Mouse (Mus musculus): ENCODE measurements around the gene Sema4c.

DNA sequence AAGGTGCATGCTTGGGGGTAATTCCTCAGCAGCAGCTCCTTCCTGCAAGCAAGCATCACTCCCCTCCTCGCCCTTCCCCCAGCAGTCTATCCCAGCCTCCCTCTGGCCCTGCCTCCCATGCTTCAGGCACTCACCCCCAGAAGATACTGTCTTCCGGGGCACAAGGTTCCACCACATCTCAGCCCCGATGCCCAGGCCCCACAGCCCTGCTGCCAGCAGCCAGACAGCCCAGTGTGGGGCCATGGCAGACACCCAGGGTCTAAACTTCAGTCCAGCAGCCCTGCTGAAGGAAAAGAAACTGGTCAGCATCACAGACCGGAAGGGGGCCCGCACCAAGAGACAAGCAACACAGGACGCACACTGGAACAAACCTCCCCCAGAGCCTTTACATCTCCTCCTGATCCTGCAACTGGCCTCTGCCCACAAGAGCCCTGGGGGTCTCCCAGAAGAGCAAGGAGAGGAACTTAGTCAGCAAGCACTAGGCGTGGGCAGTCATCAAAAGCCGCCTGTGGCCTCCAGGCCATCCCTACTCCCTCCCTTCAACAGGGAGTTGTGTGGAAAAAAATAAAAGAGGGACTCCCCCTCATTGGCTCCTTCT lies 2.3 kb downstream of the Sema4c start:
- TF ChIP-seq CTCF (IDR thresholded peaks at IDR 0.05; ENCODE audit: low read depth, low read length) (no peak), GATA1 (IDR thresholded peaks at IDR 0.05; ENCODE audit: borderline replicate concordance, low read length) (no peak), GATA2 (IDR thresholded peaks at IDR 0.05; ENCODE audit: borderline replicate concordance, low read depth, low read length) (no peak), TAL1 (conservative IDR thresholded peaks at IDR 0.05; ENCODE audit: low read depth, low read length) (no peak), POLR2AphosphoS5 (IDR thresholded peaks at IDR 0.05; ENCODE audit: insufficient replicate concordance, low read depth, low read length) (no peak)

All from G1E (cell line).